In the genomic region with DNA sequence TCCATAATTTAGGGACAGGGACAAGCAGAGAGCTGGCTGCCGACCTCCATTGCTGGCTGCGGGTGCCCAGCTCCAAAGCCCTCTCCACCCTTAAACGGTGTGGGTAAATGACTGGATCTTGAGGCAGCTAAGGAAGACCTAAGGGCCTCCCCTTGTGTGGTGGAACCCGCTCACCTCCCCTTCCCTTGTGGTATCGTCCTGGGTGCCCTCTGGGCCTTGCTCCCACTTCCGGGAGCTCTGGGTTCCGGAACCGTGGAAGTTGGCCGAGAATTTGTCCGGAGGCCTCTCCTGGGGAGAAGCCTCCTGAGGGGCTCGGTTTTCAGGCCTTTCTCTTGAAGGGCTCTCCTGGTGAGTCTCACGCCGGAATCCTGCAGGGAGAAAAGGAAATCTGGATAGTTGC, we compare ENCODE assay signal across 20 mouse cellular contexts. TPM values are rescaled to one million over a fixed set of nuclear protein-coding genes. Genes with fewer than 3 reads are reported as not detected.
"Had no signal": no experiment of that assay in that cellular context is flagged by ENCODE, and none has a peak within 500 bp of the region (broad histone marks: within the 10 kb centered on the region; RNA-seq: fewer than 3 reads in every experiment).

No protein-coding gene starts in this region.

- H3K4me3 ChIP-seq: lung, embryonic 15.5 days; megakaryocyte, embryonic 14.5 days; midbrain, embryonic 13.5 days; midbrain, embryonic 15.5 days; neural tube, embryonic 12.5 days; stomach, embryonic 15.5 days had no signal

- H3K27ac ChIP-seq: lung, embryonic 15.5 days; macrophage; midbrain, embryonic 13.5 days; midbrain, embryonic 15.5 days; neural tube, embryonic 12.5 days; stomach, embryonic 15.5 days; stomach, postnatal 0 days had no signal

- H3K9ac ChIP-seq: liver, postnatal 0 days; lung, embryonic 15.5 days; midbrain, embryonic 13.5 days; midbrain, embryonic 15.5 days; neural tube, embryonic 12.5 days; stomach, embryonic 15.5 days had no signal

- H3K36me3 ChIP-seq: lung, embryonic 15.5 days had no signal

- H3K4me1 ChIP-seq: lung, embryonic 15.5 days; midbrain, embryonic 13.5 days; midbrain, embryonic 15.5 days; neural tube, embryonic 12.5 days; stomach, embryonic 15.5 days had no signal

- H3K4me2 ChIP-seq: lung, embryonic 15.5 days; midbrain, embryonic 11.5 days; midbrain, embryonic 13.5 days; midbrain, embryonic 15.5 days; neural tube, embryonic 12.5 days; stomach, embryonic 15.5 days had no signal

- ATAC-seq: liver, postnatal 0 days; lung, postnatal 0 days; midbrain, embryonic 13.5 days; midbrain, embryonic 15.5 days had no signal

- DNase-seq: liver, postnatal 0 days; lung, adult 2 months; lung, postnatal 14 days; lung, postnatal 36 days; right cerebral cortex, postnatal 14 days; thymus, adult 18-20 months; thymus, postnatal 14 days; thymus, postnatal 36 days had no signal

- H3K9me3 ChIP-seq: lung, embryonic 15.5 days; megakaryocyte, embryonic 14.5 days; midbrain, embryonic 13.5 days; midbrain, embryonic 15.5 days; neural tube, embryonic 12.5 days; stomach, embryonic 15.5 days had no signal

- H3K27me3 ChIP-seq: lung, embryonic 15.5 days; midbrain, embryonic 13.5 days; midbrain, embryonic 15.5 days; neural tube, embryonic 12.5 days; stomach, embryonic 15.5 days had no signal

RNA-seq across cellular contexts. Expression of a gene that starts 45.9 kb away (rescaled TPM):
- total RNA-seq: monocyte, adult 5-6 weeks; neutrophil, adult 5-6 weeks had no signal
- polyA plus RNA-seq: macrophage had no signal
